Mouse (Mus musculus): ENCODE results near the gene Lats1.
"Not testable (repeated sequence)": the region's sequence is repeated elsewhere in the genome, so short reads cannot be mapped to it uniquely, and the experiment has no call there.

DNA sequence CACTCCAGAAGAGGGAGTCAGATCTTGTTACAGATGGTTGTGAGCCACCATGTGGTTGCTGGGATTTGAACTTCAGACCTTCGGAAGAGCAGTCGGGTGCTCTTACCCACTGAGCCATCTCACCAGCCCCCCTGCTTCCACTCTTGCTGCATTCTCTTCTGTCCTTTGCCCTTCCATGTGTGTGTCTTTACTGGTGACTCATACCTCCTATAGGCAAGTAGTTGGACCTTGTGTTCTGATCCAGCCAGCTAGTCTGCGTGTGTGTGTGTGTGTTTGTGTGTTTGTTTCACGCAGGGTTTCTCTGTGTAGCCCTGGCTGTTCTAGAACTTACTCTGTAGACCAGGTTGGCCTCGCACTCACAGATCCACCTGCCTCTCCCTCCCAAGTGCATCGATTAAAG, 64.5 kb downstream of the Lats1 start:
- TF ChIP-seq CTCF (IDR thresholded peaks at IDR 0.05; ENCODE audit: borderline replicate concordance, control insufficient read depth, extremely low read depth, insufficient read depth, low read length, poor library complexity); POLR2A (IDR thresholded peaks at IDR 0.05; ENCODE audit: control insufficient read depth, extremely low read depth, insufficient read depth, low read length, poor library complexity): not testable (repeated sequence)
